Mouse (Mus musculus) midbrain, embryonic 14.5 days (tissue): ENCODE data around the gene Apom. TPM values are rescaled to one million over a fixed set of nuclear protein-coding genes. Genes with fewer than 3 reads are reported as not detected.
A peak's percentile ranks its signal among the peaks of the same experiment; 100 is the strongest.

Experiments used
- ATAC-seq: fragments of 200-750 bp; cut with Nextera tagmentation; 2 replicates; pipeline ENCODE4 v1.8.0; 2017; ENCODE audit warnings: moderate number of reproducible peaks, moderate library complexity; ENCODE audit not compliant: low FRiP score, low TSS enrichment
- DNase-seq: peaks from one replicate; pipeline ENCODE4 v3.0.0-alpha.2; 2015
- H3K27ac ChIP-seq: fragments of 300-500 bp; sonication (generic); replicated peaks from 2 replicates; pipeline ENCODE4 v1.5.1; 2014; ENCODE audit warnings: mild to moderate bottlenecking, low read depth, low read length, moderate library complexity
- H3K27me3 ChIP-seq: fragments of 300-500 bp; sonication (generic); 2 replicates; pipeline ENCODE4 v1.6.1; 2014; ENCODE audit warnings: low read length, control low read depth, mixed read lengths; ENCODE audit not compliant: control insufficient read depth, insufficient read depth
- H3K36me3 ChIP-seq: fragments of 300-500 bp; sonication (generic); 2 replicates; pipeline ENCODE4 v1.6.1; 2014; ENCODE audit warnings: low read length, control low read depth; ENCODE audit not compliant: control insufficient read depth, insufficient read depth
- H3K4me1 ChIP-seq: fragments of 300-500 bp; sonication (generic); 2 replicates; pipeline ENCODE4 v1.6.1; 2014; ENCODE audit warnings: mild to moderate bottlenecking, antibody characterized with exemption, low read length, control low read depth; ENCODE audit not compliant: control insufficient read depth, insufficient read depth
- H3K4me2 ChIP-seq: fragments of 300-500 bp; sonication (generic); 2 replicates; pipeline ENCODE4 v1.6.1; 2014; ENCODE audit warnings: mild to moderate bottlenecking, low read length, moderate library complexity
- H3K4me3 ChIP-seq: fragments of 300-500 bp; sonication (generic); replicated peaks from 2 replicates; pipeline ENCODE4 v1.5.1; 2014; ENCODE audit warnings: low read depth, low read length
- H3K9ac ChIP-seq: fragments of 300-500 bp; sonication (generic); replicated peaks from 2 replicates; pipeline ENCODE4 v1.6.1; 2014; ENCODE audit warnings: mild to moderate bottlenecking, low read length, moderate library complexity
- H3K9me3 ChIP-seq: fragments of 300-500 bp; sonication (generic); 2 replicates; pipeline ENCODE4 v1.6.1; 2016; ENCODE audit warnings: low read length, control low read depth, mixed read lengths; ENCODE audit not compliant: control insufficient read depth
- WGBS: fragments of 180-500 bp; shearing (Covaris S2); extraction: QIAGEN DNeasy Blood & Tissue Kit; methylation state at CpG from one replicate; pipeline ENCODE4 v1.1.7; 2014; 5-methylcytosine and 5-hydroxymethylcytosine counted together
- polyA plus RNA-seq: library from polyadenylated mRNA; unstranded; fragments of >200 nt; fragmentation: Nextera tagmentation; extraction: Ambion mirVana; gene quantifications from 2 replicates; pipeline ENCODE4 v1.2.1, GENCODE M21; 2014

Gene Apom
- polyA plus RNA-seq, 1 experiment from 2014 or later: 0.57 TPM

DNA sequence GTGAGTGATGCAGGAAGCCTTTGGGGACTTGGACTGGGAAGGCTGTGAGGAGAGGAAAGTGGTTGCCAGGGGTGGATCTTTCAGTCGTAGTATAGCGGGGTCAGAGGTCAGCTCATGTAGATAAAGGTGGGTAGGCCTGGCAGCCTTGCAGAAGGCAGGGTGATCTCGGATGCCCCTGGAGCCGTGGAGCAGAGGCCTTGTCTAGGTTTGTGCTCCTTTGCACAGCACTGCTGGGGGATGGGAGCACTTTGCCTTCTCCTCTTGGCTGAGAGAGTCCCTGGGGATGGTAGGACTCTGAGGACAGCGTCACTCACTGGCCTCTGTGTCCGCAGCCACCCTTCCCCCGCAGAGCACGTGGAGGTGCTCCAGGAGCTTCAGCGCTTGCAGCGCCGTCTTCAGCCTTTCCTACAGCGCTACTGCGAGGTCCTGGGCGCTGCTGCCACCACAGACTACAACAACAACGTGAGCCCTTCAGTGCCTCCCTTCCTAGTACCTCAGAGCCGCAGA lies 8.7 kb upstream of the Apom start:
- Histone ChIP-seq H3K27me3 (no peaks in the 10 kb centered on the region), H3K4me3 (no peak overlapping the region), H3K36me3 (peaks cover 74% of the 10 kb centered on the region), H3K9ac (no peak overlapping the region), H3K4me1 (peaks cover 13% of the 10 kb centered on the region), H3K4me2 (no peak overlapping the region), H3K9me3 (no peaks in the 10 kb centered on the region), H3K27ac (no peak overlapping the region)
- ATAC-seq: no peak
- 82% methylated on average over 16 of the region's 16 CpGs for WGBS
- DNase-seq: no peak

DNA sequence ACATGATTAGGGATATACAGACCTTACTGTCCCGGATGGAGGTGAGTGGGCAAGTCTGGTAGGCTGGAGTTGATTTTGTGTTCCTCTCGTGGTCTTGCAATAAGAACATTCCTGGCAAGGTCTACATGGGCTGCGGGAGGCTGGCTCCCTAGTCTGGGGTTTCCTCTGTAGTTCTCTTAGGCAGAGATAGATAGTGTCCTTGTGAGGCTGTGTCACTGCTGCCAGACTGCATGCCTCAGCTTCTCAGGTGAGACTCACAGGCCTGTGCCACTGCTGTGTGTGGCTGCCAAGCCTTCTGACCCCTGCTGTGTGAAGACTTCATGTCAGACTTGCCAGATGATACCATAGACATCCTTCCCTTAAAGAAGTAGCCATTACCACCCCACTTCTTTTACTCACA lies 7.4 kb upstream of the Apom start:
- no peak for ATAC-seq
- DNase-seq: no peak
- H3K9ac ChIP-seq: no peak overlapping the region
- H3K36me3 ChIP-seq: peaks cover 61% of the 10 kb centered on the region
- 97% methylated on average over 3 of the region's 3 CpGs for WGBS
- H3K27me3 ChIP-seq: no peaks in the 10 kb centered on the region
- peaks cover 13% of the 10 kb centered on the region for H3K4me1 ChIP-seq
- no peak overlapping the region for H3K27ac ChIP-seq
- no peak overlapping the region for H3K4me3 ChIP-seq
- no peak overlapping the region for H3K4me2 ChIP-seq
- no peaks in the 10 kb centered on the region for H3K9me3 ChIP-seq

GRCm38 (mm10) chr17:35135591-35136320 lies 3.9 kb upstream of the Apom start:
- Histone ChIP-seq H3K4me3 (peak overlapping the region; percentile 75), H3K4me2 (peak overlapping the region; percentile 92), H3K27ac (peak overlapping the region; percentile 96), H3K9me3 (no peaks in the 10 kb centered on the region), H3K36me3 (peaks cover 26% of the 10 kb centered on the region), H3K4me1 (peaks cover 13% of the 10 kb centered on the region), H3K9ac (peak overlapping the region; percentile 75), H3K27me3 (no peaks in the 10 kb centered on the region)
- DNase-seq (no peak), ATAC-seq (peak; percentile 75)
- WGBS: under 1% methylated on average over 42 of the region's 43 CpGs

- ATAC-seq: peak; percentile 95
- no peaks in the 10 kb centered on the region for H3K9me3 ChIP-seq
- peak; percentile 99 for DNase-seq
- peak within 1 kb of the TSS; percentile 75 for H3K4me3 ChIP-seq
- H3K36me3 ChIP-seq: peaks cover 23% of the 10 kb centered on the region
- peak within 1 kb of the TSS; percentile 96 for H3K27ac ChIP-seq
- H3K27me3 ChIP-seq: no peaks in the 10 kb centered on the region
- peak within 1 kb of the TSS; percentile 92 for H3K4me2 ChIP-seq
- under 1% methylated on average over 66 of the region's 66 CpGs for WGBS
- H3K4me1 ChIP-seq: peaks cover 13% of the 10 kb centered on the region
- H3K9ac ChIP-seq: peak within 1 kb of the TSS; percentile 75
Observed at GRCm38 (mm10) chr17:35134801-35135590, 3.1 kb upstream of the Apom start, which contains the start of gene Bag6. Gene Bag6 (plus strand): TSS chr17:35135178.

DNA sequence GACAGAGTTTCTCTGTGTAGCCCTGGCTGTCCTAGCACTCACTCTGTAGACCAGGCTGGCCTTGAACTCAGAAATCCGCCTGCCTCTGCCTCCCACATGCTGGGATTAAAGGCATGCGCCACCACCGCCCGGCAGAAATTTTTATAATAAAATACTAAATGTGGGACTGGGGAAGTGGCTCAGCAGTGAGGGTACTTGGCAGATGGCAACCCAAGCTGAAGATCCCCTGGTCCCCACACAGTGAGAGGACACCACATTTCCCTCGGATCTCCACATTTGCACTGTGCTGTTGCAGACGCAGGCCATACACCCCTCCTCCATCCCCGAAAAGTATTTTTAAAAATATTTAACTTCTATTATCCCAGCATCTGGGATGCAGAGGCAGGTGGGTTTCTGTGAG lies 1.7 kb upstream of the Apom start:
- ATAC-seq: no peak
- Histone ChIP-seq H3K27ac (no peak overlapping the region), H3K4me3 (no peak overlapping the region), H3K9me3 (no peaks in the 10 kb centered on the region), H3K4me2 (no peak overlapping the region), H3K9ac (no peak overlapping the region), H3K4me1 (peaks cover 13% of the 10 kb centered on the region), H3K27me3 (no peaks in the 10 kb centered on the region), H3K36me3 (peaks cover 12% of the 10 kb centered on the region)
- 95% methylated on average over 7 of the region's 7 CpGs for WGBS
- DNase-seq: no peak

DNA sequence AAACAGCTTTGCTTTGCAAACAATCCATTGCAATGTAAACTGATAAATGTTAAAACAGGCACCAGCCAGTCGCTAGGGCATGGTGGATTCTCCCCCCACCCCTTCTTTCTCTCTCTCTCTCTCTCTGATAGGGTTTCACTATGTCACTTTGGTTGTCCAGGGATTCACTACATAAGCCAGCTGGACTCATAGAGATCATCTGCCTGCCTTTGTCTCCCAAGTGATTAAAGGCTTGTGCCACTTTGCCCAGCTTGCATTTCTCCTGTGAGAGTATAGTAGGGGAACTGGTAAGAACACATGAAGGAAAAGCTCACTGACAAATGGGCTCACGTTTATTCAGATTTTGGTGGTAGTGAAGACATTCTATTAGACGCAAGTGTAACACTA lies 317 bp upstream of the Apom start:
- Histone ChIP-seq H3K9me3 (no peaks in the 10 kb centered on the region), H3K36me3 (peaks cover 8% of the 10 kb centered on the region; the same call in 1 of the 2 replicates), H3K4me1 (peaks cover 11% of the 10 kb centered on the region), H3K27me3 (no peaks in the 10 kb centered on the region), H3K4me3 (no peak overlapping the region), H3K27ac (no peak overlapping the region), H3K9ac (no peak overlapping the region), H3K4me2 (no peak overlapping the region)
- DNase-seq (no peak), ATAC-seq (no peak)
- 86% methylated on average over 3 of the region's 3 CpGs for WGBS

DNA sequence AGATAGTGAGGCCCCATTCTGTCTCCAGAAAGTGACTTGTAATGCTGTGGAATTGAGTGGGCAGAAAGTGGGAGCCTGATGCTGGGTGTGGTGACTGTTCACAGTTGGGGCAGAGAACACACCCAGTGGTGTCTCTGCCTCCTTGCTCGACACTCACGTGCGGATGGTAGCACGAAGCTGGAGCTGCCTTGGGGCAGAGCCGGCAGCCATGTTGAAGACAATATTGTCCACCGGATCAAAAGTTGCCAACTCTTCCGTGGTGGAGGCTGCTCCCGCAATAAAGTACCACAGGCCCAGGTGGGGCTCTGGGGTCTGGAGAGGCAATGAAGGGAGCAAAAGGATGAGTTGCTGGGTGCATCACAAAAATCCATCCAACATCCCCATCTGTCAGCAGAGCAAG lies 812 bp downstream of the Apom start:
- no peaks in the 10 kb centered on the region for H3K9me3 ChIP-seq
- no peaks in the 10 kb centered on the region for H3K27me3 ChIP-seq
- 89% methylated on average over 8 of the region's 8 CpGs for WGBS
- no peak overlapping the region for H3K9ac ChIP-seq
- H3K27ac ChIP-seq: no peak overlapping the region
- no peak overlapping the region for H3K4me3 ChIP-seq
- H3K36me3 ChIP-seq: peaks cover 8% of the 10 kb centered on the region; the same call in 1 of the 2 replicates
- H3K4me2 ChIP-seq: no peak overlapping the region
- ATAC-seq: no peak
- DNase-seq: no peak
- H3K4me1 ChIP-seq: peaks cover 7% of the 10 kb centered on the region; the same call in 1 of the 2 replicates

GRCm38 (mm10) chr17:35128996-35129395 lies 2.9 kb downstream of the Apom start:
- H3K36me3 ChIP-seq: peaks cover 13% of the 10 kb centered on the region; the same call in 1 of the 2 replicates
- no peak for ATAC-seq
- 73% methylated on average over 11 of the region's 11 CpGs for WGBS
- no peak overlapping the region for H3K9ac ChIP-seq
- H3K9me3 ChIP-seq: no peaks in the 10 kb centered on the region
- H3K4me2 ChIP-seq: no peak overlapping the region
- H3K4me3 ChIP-seq: no peak overlapping the region
- no peak overlapping the region for H3K27ac ChIP-seq
- DNase-seq: no peak
- H3K27me3 ChIP-seq: no peaks in the 10 kb centered on the region
- H3K4me1 ChIP-seq: peaks cover 7% of the 10 kb centered on the region; the same call in 1 of the 2 replicates
